Mouse (Mus musculus): ENCODE measurements around the gene Arhgap9. TPM values are rescaled to one million over a fixed set of nuclear protein-coding genes. Genes with fewer than 3 reads are reported as not detected.

The Arhgap9 gene
- 100 to 1,000 TPM in 2 of 3 experiments, 10 to 100 TPM in 1; 91.9 to 112 (median 108) TPM for polyA plus RNA-seq (2017; shearing (Covaris generic))

DNA sequence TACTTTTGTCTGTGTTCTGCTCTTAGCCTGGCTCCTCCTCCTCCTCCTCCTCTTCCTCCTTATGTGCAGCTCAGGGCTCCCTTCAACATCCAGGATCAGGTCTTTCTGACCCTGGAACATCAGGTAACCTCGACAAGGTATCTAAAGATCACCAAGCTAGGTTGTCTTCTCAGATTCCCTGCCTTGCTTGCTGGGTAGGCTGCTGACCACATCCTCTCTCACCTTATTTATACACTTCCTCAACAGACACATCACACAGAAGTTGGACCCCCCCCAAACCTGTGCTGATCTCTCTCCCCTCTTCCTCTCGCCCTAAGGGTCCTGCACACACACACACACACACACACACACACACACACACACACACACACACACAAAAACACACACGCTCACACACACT lies at the start of gene Arhgap9:
Arhgap9 (plus strand) TSS at position 344 of the 400 bp plus-strand sequence.
- ATAC-seq = peak; percentile 74

GRCm38 (mm10) chr10:127272371-127272770 lies 49.4 kb upstream of the Arhgap9 start:
- ATAC-seq = no peak

- no peak for ATAC-seq
Measured at GRCm38 (mm10) chr10:127274261-127275022, 47.3 kb upstream of the Arhgap9 start.

DNA sequence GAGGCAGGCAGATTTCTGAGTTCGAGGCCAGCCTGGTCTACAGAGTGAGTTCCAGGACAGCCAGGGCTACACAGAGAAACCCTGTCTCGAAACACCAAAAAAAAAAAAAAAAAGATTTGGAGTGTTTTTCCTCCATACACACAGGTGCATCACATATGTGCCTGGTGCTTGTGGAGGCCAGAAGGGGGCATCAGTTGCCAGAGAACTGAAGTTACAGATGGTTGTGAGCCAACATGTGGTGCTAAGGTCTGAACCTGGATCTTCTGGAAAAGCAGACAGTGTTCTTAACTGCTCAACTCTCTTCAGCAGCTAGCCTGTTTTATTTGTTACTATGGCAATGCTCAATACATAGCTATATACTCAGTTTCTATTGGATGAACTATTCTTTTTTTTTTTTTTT lies 42.0 kb upstream of the Arhgap9 start:
- no peak for ATAC-seq

GRCm38 (mm10) chr10:127281316-127281715 lies 40.4 kb upstream of the Arhgap9 start:
- ATAC-seq = no peak

GRCm38 (mm10) chr10:127282620-127283215 lies 39.0 kb upstream of the Arhgap9 start:
- ATAC-seq = no peak

DNA sequence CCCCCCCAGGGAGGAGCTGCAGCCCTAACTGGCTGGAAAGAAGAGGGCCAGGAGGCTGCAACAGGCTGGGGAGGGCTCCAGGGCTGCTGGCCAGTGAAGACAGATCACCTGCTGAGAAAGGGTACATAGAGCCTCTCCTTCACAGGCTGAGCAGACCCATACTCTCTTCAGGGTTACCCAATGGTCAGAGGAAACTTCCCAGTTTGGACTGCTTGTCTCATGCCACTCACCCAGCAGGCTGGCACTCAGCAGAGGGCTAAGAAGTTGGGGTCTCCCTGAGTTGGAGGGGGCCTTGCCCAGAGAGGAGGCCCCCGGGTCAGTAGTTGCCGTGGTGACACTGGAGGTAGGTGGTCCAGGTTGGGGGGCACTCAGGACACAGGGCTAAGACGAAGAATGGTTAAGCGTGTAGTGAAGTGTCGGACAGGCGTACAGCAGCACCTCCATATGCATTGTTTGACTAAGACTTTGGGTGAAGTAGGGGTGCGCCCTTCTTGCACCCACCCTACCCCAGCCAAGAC lies 37.6 kb upstream of the Arhgap9 start:
- no peak for ATAC-seq

GRCm38 (mm10) chr10:127284724-127285500 lies 36.9 kb upstream of the Arhgap9 start:
- ATAC-seq = no peak

- no peak for ATAC-seq
Measured at GRCm38 (mm10) chr10:127285644-127286043, 36.1 kb upstream of the Arhgap9 start.

GRCm38 (mm10) chr10:127286194-127286593 lies 35.6 kb upstream of the Arhgap9 start:
- ATAC-seq = no peak

- ATAC-seq = no peak
Measured at GRCm38 (mm10) chr10:127286730-127287129, 35.0 kb upstream of the Arhgap9 start.

GRCm38 (mm10) chr10:127287271-127287935 lies 34.4 kb upstream of the Arhgap9 start:
- no peak for ATAC-seq

- ATAC-seq = no peak
Measured at GRCm38 (mm10) chr10:127287936-127288293, 33.8 kb upstream of the Arhgap9 start.

DNA sequence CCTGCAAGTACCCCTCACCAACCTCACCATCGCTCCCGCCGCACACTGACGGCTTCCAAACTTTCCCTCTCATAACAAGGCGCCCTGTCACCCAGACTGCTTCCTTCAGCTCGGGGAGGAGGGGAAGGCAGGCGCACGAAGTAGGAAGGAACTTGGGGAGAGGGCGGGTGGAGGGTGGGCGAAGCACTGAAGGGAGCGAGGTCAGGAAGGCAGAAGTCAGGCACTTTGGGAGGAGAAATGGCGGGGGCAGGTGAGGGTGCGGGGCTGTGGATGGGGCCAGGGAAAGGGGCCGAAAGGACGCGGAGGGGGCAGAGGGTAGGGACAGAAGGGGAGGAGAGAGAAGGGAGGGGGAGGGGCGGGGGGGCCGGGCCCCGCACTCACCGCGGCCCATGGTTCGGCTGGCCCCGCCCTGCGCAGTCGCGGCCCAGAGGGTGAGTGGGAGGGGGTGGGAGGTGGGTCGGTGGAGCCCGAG lies 33.4 kb upstream of the Arhgap9 start:
- ATAC-seq = no peak

DNA sequence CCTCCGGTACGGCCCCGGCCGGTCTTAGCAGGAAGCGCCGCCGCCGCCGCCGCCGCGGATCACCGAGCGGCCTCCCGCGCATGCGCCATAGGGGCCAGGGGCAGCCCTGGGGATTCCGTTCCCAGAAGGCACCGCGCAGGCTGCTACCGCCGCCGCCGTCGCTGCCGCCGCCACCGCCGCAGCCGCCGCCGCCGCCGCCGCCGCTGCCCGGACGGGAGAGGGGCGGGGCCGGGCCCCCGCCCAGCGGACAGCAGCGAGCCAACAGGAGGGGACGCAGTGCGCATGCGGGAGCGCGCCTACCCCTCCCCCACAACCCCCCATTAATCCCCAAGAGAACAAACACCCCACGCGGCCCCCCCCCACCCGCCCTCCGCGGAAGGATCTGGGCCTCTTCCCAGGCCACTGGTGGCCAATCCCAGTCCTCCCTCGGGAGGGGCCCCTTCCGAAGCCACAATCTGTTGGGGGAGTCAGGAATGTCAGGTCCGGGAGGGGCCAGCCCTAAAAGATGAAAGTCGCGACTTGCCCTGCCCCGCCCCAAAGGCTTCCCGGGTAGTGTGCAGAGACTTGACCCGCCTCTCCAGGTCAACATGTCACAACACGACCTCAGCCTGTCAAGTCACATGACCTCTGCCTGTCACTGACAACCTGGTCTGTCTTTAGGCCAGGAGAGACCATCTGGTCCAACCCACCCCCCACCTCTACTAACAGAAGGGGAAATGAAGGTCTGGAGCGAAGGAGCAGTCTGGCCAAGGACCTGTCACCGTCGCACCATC lies 32.8 kb upstream of the Arhgap9 start, which contains the start of gene Mbd6:
Mbd6 (minus strand) TSS at position 219 of the 773 bp plus-strand sequence.
- peak; percentile 28 for ATAC-seq

DNA sequence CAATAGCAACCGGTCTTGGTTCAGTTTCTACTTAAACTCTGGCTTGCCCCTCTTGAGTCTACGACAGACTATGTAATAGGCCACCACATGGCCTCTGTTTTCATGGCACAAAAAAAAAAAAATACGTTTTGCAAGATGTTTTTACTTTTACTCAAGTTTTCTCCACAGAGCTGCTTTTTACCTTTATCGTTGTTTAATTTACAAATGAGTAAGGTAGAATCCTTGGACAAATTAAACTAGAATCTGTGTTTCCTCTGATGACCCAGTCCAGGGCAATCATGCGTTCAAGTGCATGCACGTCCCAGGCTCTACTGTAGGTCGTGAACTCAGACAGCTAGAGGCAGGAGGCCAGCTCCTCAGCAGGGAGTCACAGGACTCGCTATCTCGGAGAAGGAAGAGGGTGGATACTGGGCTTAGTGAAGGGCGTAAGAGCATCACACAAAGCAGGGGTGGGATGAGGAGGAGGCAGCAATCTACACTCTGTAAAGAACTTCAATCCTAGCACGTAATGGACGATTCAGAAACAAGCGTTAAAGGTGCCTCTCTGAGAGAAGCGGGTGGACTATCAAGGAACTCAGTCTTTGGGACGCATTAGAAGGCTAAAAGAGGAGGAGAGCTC lies 32.1 kb upstream of the Arhgap9 start:
- peak; percentile 17 for ATAC-seq

GRCm38 (mm10) chr10:127290307-127290929 lies 31.3 kb upstream of the Arhgap9 start:
- peak; percentile 79 for ATAC-seq

DNA sequence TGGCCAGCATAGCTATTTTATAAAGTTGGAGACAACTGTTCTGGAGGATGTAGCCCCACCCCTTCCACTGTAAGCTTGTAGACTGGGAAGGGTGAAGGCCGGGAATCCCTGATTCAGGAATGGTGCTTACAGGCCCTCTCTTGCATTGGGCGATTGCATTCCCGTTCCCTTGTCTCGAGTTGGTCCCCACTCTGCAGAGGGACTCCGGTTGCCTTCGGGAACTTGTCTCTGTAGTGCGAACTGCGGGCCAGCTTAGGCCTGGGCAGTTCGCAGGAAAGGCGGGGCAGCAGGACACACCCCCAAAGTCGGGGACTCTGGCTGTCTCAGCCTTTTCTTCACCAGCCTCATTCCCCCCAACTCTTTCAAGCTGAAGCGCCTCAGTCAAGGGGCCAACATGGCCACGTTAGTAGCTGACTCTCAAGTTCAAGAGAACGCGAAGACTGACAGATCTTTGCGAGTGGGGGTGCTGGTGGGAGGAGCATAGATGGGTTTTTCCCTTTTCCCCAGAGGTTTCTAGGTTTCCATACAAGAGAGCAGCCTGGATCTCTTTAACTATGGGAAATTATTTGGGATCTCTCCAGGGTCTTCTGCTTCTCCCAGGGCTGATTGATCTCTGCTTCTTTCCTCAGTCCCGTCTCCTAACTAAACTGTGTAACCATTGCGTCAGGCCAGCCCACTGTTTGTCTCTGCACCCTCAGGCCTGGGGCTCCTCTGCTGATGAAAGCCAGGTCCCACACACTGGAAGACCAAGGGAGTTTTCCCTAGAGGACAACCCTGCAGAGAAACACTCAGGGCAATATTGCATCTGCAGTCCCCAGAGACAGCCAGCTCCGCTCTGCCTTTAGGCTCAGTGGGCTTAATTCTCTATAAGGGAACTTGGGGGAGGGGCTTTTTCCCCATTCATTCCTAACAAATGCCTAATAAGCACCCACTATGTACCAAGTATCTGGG lies 30.6 kb upstream of the Arhgap9 start:
- peak; percentile 16 for ATAC-seq

DNA sequence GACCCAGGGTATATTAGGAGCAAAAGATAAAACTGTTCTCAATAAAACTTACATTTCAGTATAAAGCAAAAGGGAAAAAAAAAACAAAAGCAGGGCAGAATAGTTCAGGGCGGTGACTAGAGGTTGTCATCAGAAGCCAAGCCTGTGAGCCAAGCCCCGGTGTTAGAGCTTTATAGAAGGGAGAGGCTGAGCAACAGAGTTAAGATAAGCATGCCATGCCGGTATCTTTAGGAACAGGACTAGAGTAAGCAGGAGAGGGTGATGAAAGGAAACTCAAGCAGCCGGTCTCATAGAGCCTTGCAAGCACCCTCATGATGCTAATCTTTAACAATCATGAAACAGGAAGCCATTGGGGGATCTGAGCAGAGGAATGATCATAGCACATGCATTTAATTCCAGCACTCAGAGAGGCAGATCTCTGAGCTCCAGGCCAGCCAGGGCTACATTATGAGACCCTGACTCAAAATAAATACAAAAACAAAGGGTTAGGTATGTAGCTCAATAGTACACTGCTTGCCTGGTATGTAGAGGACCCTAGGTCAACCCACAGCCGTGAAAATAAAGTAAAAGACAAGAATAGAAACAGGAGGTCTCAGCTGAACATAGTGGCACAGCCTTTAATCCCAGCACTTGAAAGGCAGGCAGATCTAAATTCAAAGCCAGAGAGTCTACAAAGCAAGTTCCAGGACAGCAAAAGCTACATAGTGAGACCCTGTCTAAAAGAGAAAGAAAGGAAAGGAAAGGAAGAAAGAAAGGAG lies 29.7 kb upstream of the Arhgap9 start:
- no peak for ATAC-seq
